Mouse (Mus musculus): ENCODE data around the gene Gm5105.

Gm5105 gene

DNA sequence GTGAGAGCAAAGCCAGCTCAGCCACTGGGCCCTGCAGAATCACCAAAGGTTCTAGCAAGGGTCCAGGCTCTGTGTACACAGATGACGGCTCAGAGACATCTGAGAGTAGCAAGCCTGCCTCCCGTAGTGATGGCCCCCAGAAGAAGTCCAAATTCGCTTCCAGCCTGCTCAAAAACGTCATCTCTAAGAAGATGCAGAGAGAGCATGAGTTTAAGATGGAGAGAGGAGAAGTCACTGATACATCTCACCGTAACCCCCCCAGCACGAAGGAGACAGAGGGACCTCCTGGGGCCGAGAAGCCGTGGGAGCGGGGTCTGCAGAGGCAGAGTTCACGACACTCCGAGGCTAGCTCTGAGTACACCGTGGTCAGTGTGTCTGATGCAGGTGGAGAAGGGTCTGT lies at the start of gene Gm5105:
Gene Gm5105, minus strand, starts transcription at position 101 of the 400 bp plus-strand sequence.
- in situ Hi-C loops (cut with MboI; ENCODE audit: low pct_unique_long_range_greater_than_20kb in 1 of 2, low sequenced_read_pairs in 2 of 2, unreplicated experiment in 1 of 2): no loop called here

DNA sequence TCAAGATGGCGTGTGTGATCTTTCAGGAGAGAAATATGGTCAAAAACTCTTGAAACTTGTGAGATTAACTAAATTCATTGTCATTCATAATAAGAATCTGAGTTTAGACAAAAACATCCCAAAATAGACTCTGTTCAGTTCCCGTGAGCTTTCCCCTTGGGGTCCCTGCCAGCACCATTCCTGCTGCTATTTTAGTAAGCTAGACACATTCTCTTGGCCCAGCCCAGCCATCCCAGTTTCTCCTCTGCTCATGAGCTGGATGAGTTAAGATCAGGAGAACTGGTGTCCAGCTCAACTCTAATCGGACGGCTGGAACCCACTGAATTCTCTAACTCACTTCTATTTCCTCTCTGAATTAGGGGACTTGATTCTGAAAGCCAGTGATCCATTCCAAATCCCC lies 49.7 kb upstream of the Gm5105 start:
- in situ Hi-C loops (cut with MboI; ENCODE audit: low pct_unique_long_range_greater_than_20kb in 1 of 2, low sequenced_read_pairs in 2 of 2, unreplicated experiment in 1 of 2): no loop called here

DNA sequence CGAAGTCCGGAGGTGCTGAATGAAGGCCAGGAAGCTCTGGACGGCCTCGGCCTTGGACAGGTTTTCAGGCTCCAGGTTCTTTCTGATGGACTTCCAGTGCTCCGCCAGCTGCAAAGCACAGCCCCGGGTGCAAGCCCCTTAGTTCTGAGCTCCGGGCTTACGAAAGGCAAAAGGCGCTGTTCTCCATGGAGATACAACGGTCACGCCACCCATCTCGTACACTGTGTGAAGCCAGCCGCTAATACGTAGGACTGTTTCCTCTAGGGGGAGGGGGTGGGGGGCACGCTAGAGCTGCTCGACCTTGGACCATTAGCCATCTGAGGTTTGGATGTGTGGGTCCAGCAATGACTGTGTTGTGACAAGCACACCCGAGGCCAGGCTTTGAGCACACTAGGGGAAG lies 46.9 kb upstream of the Gm5105 start:
- in situ Hi-C loops (cut with MboI; ENCODE audit: low pct_unique_long_range_greater_than_20kb in 1 of 2, low sequenced_read_pairs in 2 of 2, unreplicated experiment in 1 of 2): no loop called here

DNA sequence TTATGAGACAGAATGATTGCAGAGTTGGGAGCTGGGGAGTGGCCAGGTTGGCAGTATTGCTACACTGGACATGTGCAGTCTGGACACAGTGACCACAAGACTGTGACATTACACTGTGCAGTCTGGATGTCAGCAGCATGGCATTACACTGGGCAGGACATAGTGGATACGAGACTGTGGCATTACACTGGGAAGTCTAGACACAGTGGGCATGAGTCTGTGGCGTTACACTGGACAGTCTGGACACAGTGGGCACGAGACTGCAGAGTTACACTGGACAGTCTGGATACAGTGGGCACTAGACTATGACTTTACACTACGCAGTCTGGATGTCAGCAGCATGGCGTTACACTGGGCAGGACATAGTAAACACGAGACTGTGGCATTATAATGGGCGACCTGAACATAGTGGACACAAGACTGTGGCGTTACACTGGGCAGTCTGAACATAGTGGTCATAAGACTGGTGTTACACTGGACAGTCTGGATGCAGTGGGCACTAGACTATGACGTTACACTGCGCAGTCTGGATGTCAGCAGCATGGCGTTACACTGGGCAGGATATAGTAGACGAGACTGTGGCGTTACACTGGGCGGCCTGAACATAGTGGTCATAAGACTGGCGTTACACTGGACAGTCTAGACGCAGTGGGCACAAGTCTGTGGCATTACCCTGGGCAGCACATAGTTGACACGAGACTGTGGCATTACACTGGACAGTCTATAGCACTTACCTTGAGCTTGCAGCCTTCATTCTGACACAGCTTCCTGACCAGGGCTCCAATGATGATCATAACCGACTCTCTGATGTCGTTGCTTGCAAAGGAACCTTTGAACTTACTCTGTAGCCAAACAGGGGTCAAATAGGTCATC lies 44.0 kb upstream of the Gm5105 start:
- in situ Hi-C loops (cut with MboI; ENCODE audit: low pct_unique_long_range_greater_than_20kb in 1 of 2, low sequenced_read_pairs in 2 of 2, unreplicated experiment in 1 of 2): no loop called here

DNA sequence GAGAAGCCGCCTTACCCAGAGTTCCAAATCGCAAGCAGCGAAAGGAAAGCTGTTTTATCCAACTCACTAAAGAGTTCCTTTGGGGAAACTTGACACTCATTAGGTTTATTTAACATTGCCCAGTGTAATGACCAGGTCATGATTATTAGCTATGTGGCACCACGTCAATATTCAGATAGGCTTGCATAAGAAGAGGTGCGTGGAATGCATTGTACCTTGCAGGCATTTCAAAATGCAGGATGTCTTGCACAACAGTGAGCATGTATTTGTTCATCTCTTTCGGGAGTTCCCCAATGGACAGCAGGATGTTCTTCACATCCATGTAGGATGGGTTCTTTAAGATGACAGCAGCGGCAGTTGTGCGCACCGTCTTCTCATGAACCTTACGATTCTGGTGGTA lies 39.7 kb upstream of the Gm5105 start:
- in situ Hi-C loops (cut with MboI; ENCODE audit: low pct_unique_long_range_greater_than_20kb in 1 of 2, low sequenced_read_pairs in 2 of 2, unreplicated experiment in 1 of 2): no loop called here

DNA sequence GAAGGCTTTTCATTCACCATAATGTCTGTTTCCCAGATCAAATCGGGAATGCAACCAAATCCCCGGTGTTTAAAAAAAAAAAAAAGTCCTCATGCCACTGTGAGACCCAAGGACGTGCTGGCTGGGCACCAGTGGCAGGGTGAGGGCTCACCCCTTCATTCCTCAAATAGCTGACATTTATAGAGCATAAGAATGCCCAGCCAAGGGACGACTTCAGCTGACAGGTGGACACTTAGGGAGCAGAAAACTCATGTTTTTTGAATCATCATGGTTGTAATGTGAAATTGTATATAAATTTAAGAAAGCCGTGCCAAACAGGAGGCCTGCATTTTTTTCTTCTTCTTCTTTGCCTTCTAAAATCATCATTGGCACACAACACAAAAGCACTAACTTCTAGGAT lies 37.9 kb upstream of the Gm5105 start:
- in situ Hi-C loops (cut with MboI; ENCODE audit: low pct_unique_long_range_greater_than_20kb in 1 of 2, low sequenced_read_pairs in 2 of 2, unreplicated experiment in 1 of 2): no loop called here

DNA sequence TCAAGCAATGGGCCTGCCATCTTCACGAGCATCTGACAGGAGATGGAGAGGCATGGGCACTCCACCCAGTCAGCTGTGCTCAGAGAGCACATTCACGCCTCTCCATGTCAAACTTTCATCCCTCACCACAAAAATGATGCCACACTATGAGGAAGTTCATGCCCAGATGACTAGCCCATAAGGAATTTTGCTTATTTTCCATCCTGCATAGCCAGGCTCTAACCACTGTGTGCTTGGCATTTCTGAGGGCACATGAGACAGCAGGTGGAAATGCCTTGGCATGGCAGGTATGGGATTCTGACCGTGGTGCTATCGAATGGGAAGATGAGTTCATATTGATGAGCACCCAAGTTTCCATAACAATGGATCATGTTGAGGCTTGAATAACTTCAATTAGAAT lies 36.5 kb upstream of the Gm5105 start:
- in situ Hi-C loops (cut with MboI; ENCODE audit: low pct_unique_long_range_greater_than_20kb in 1 of 2, low sequenced_read_pairs in 2 of 2, unreplicated experiment in 1 of 2): no loop called here

DNA sequence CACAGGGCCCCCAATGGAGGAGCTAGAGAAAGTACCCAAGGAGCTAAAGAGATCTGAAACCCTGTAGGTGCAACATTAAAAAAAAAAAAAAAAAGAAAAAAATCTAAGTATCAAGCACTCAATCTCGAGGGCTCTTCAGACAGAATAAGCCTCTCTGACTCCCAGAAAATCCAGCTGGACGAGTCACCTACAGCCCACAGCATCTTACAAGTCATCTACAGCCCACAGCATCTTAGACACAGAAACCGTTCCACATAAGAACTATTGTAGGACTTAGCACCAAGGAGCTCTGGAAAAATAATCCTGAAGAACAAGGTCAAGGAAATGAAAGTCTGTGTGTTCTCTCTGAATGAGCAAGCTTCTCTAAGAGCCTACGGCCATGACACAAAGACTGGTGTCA lies 34.7 kb upstream of the Gm5105 start:
- in situ Hi-C loops (cut with MboI; ENCODE audit: low pct_unique_long_range_greater_than_20kb in 1 of 2, low sequenced_read_pairs in 2 of 2, unreplicated experiment in 1 of 2): no loop called here

DNA sequence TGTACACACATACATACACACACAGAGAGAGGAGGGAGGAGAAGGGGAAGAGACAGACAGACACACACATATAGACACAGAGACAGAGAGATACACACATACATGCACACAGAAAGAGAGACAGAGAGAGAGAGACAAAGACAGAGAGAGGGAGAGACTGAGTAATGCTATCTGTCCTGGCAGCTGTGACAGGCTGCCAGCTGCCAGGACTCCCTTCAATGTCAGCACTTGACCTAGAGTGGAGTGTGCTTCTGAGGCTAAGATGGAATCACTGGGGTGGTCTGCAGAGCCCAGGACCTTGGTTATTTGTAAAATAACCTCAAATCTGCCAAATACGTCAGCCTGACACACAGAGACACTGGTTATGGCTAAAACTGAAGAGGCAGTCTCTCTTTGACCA lies 30.5 kb upstream of the Gm5105 start:
- in situ Hi-C loops (cut with MboI; ENCODE audit: low pct_unique_long_range_greater_than_20kb in 1 of 2, low sequenced_read_pairs in 2 of 2, unreplicated experiment in 1 of 2): no loop called here

DNA sequence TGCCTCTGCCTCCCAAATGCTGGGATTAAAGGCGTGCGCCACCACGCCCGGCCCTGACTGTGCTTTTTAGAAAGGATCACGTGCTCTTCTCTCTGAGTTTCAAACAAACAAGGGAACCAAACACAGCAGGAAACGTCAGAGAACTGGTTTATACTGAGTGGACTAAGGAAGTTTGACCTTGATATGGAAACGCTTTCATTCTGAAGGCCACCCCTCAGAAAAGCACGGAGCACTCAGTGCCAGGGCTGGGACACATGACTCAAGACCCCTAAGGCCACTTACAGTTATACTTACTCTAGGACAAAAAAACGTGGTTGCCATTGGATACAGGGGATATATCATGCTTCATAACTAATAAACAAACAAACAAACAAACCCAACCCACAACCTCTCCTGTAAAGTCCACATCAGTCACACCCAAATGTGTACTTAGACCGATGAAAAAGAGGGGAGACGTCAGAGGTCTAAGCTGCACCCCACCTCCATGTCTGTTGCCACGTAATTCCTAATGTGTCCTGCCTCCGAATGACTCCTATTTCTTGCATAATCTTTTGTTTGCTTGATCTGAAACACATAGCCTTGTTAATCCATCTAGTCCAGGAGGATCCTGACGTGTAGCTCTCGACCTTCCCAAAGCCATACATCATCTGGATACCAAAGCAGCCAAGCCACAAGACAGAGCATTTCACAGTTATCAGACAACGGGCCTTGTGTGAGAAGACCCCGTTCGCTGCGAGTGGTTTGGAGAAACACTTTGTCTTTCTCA lies 29.3 kb upstream of the Gm5105 start:
- in situ Hi-C loops (cut with MboI; ENCODE audit: low pct_unique_long_range_greater_than_20kb in 1 of 2, low sequenced_read_pairs in 2 of 2, unreplicated experiment in 1 of 2): no loop called here

DNA sequence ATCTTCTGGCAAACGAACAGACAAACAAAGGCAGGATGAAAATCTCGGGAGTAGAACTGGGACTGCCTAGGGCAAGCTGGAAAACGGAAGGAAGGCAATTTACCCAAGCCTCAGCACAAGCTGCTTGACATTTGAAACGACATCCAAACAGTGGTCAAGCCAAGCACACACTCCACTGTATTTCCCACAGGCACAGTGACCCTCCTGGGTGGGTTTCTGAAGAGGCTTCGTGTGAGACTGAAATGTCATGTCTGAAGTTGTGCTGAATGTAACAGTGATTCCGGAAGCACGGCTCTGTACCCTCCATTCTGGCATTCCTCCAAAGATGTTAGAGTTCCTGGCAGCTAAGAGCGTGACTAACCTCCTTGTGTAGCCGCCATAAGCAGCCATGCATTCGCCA lies 28.5 kb upstream of the Gm5105 start:
- in situ Hi-C loops (cut with MboI; ENCODE audit: low pct_unique_long_range_greater_than_20kb in 1 of 2, low sequenced_read_pairs in 2 of 2, unreplicated experiment in 1 of 2): no loop called here

DNA sequence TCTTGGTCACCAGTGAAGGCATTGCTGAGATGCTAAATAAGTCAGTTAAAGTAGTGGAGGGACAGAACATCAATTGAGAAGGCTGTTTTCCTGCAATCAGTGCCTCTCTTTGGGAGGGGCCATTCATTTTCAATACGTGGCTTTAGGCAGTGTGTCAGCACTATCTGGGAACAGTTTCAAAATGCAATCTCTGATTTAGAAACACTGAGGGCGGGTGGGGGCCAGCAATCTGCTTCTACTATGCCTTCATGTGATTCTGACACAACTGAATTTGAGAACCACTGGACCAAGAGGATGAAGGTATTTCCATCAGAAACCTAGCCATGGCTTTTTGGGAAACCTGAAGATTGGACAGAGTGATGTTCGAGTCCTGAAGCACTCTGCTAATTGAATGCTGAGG lies 28.1 kb upstream of the Gm5105 start:
- in situ Hi-C loops (cut with MboI; ENCODE audit: low pct_unique_long_range_greater_than_20kb in 1 of 2, low sequenced_read_pairs in 2 of 2, unreplicated experiment in 1 of 2): no loop called here

DNA sequence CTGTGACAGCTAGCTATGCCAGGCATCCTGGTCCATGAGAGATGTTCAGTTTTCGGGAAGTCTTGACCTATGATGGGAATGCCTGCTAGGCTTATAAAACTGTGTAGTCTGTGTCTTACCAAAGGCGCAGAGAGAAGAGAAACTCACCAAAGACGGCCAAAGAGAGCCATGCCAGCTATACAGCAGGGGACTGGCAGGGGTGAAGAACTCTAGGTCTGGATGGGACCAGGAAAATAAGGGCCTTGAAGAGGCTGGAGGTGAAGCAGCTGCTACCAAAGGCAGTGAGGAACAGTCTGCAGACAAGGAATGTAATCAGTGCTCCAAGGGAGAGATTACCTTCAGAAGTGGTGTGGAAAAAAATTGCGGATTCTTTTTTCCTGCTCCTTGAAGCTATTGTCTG lies 16.7 kb upstream of the Gm5105 start:
- in situ Hi-C loops (cut with MboI; ENCODE audit: low pct_unique_long_range_greater_than_20kb in 1 of 2, low sequenced_read_pairs in 2 of 2, unreplicated experiment in 1 of 2): no loop called here

DNA sequence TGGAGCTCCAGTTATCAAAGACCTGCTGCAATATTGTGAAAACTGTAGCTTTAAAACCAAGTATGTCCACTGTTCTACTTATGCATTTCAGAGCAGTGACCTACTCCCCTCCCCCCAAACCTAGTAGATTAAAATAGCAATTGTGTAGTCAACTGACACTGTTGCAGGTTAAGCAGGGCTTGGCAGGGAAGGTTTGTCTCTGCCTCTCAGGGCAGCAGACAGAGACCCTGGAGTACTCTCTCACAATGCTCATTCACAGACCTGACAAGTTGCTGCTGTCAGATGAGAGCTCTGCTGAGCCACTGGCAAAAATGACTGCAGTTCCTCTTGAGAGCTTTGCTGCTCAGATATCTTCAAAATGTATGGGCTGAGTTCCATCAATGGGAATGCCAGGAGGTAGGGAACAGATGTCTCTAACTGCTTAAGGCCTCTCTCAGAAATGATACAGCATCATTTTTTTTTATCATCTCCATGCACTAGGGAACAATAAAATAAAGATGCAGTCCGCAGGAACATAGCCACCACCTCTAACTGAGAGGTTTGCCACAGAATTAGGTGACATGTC lies 16.0 kb upstream of the Gm5105 start:
- in situ Hi-C loops (cut with MboI; ENCODE audit: low pct_unique_long_range_greater_than_20kb in 1 of 2, low sequenced_read_pairs in 2 of 2, unreplicated experiment in 1 of 2): no loop called here

DNA sequence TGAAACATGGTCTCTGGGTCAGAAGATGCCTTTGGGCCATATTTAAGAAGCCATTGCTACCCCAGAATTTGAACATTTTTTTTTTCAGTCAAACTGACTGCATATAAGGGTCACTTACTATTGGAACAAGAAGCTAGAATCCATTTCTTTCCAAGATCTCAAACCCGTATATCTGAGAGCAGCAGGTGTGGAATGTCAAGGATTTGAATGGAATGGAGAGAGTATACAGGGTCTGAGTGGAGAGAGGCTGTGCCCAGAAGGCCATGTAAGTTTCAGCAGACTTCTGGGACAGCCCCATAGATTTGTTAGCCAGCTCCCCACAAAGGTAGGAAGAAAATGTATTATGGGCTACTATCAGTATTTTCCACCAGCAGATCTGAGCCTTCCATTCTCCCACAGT lies 11.5 kb upstream of the Gm5105 start:
- in situ Hi-C loops (cut with MboI; ENCODE audit: low pct_unique_long_range_greater_than_20kb in 1 of 2, low sequenced_read_pairs in 2 of 2, unreplicated experiment in 1 of 2): no loop called here

DNA sequence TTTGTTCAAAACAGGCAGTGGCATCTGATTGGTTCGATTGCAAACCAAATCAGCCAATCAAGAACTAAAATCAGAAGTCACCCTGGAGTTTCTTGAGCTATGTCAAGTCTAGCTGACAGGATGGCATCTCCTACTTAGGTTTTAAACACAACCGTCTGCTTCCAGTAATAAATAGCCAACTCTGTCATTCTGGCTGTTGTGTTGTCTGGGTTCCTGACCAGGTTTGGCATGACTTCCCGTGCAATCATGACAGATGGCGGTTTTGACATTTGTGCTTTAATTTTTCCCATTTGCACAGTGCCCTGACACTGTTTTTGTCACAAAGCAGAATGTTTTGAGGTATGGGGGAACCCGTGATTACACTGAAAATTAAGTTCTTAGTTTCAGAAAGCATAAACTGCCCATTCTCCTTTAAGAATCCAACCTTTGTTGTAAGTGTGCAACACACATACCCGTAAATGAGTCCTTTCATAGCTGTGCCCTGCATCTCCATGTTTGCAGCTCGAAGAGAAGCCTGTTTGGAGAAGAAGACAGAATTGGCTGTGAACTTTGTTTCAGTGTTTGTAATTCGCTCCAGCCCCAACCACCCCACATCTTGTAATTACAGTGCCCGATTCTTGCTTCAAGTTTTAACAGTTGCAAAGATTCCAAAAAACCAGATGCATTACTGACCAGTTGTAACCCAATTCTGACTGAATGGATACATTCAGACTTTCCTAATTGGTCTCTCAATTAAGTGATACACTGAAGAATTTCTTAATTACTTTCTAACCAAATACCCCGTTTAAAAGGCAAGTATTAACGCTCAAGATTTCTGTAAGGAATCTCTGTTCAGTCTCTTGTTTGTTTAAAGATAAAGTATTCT lies 10.5 kb upstream of the Gm5105 start:
- in situ Hi-C loops (cut with MboI; ENCODE audit: low pct_unique_long_range_greater_than_20kb in 1 of 2, low sequenced_read_pairs in 2 of 2, unreplicated experiment in 1 of 2): no loop called here

DNA sequence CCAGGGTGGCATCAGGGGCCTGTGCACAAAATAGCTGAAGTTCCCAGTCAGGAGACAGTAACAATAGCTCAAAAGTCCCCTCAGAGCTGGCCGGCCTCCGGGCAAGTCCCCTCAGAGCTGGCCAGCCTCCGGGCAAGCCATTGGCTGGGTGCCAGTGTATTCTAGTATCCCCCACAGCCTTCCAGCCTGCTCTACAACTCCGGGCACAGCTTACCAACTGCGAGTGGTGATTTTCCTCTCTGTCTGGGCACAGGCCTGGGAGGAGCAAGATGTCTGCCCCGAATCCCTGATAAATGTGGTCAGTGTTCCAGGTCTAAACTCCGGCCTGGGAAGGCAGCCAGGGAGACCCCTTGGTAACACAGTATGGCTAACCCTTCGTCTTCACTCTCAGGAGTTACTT lies 8.0 kb upstream of the Gm5105 start:
- in situ Hi-C loops (cut with MboI; ENCODE audit: low pct_unique_long_range_greater_than_20kb in 1 of 2, low sequenced_read_pairs in 2 of 2, unreplicated experiment in 1 of 2): no loop called here

DNA sequence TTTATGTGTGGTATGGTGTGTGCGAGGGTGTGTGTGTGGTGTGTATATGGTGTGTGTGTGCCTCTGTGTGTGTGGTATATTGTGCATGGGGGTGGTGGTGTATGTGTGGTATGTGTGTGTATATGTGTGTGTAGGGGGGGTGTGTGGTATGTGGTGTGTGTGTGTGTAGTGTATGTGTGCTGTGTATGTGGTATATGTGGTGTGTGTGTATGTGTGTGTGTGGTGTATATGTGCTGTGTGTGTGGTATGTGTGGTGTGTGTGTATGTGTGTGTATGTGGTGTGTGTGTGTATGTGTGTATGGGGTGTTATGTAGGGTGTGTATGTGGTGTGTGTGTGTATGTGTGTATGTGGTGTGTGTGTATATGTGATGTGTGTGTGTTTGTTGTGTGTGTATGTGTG lies 7.0 kb upstream of the Gm5105 start:
- in situ Hi-C loops (cut with MboI; ENCODE audit: low pct_unique_long_range_greater_than_20kb in 1 of 2, low sequenced_read_pairs in 2 of 2, unreplicated experiment in 1 of 2): no loop called here

All from mouse embryonic stem cell (cell line).